Mouse (Mus musculus) liver, embryonic 14.5 days (tissue): ENCODE measurements around the gene Maml2. TPM values are rescaled to one million over a fixed set of nuclear protein-coding genes. Genes with fewer than 3 reads are reported as not detected.

ENCODE experiments used
- ATAC-seq: fragments of 200-750 bp; cut with Nextera tagmentation; 2 replicates; pipeline ENCODE4 v1.8.0; 2017; ENCODE audit warnings: moderate number of reproducible peaks, mild to moderate bottlenecking, moderate library complexity; ENCODE audit not compliant: insufficient read depth
- DNase-seq, 3 experiments: peaks; one replicate each; pipeline ENCODE4 v3.0.0-alpha.2; 2012 to 2013; ENCODE audit warnings: low read depth in 3 of 3, low spot score in 3 of 3
- H3K27ac ChIP-seq: fragments of 300-500 bp; sonication (generic); 2 replicates; pipeline ENCODE4 v1.5.1; 2014; ENCODE audit warnings: moderate library complexity, mild to moderate bottlenecking, control low read depth, inconsistent platforms
- H3K27me3 ChIP-seq: fragments of 300-500 bp; sonication (generic); 2 replicates; pipeline ENCODE4 v1.6.1; 2014; ENCODE audit warnings: mild to moderate bottlenecking, low read length, moderate library complexity; ENCODE audit not compliant: control insufficient read depth, insufficient read depth
- H3K36me3 ChIP-seq: fragments of 300-500 bp; sonication (generic); replicated peaks from 2 replicates; pipeline ENCODE4 v1.6.1; 2014; ENCODE audit warnings: low read depth; ENCODE audit not compliant: control insufficient read depth, insufficient read depth
- H3K4me1 ChIP-seq, 2 experiments: fragments of 200-500 bp in 1 of 2; fragments of 300-500 bp in 1 of 2; sonication (generic) in 1 of 2; replicated peaks; 2 replicates each; pipeline ENCODE4 v1.6.1; 2012 to 2014; ENCODE audit warnings: antibody characterized with exemption in 1 of 2, inconsistent platforms in 1 of 2, low read length in 1 of 2; ENCODE audit not compliant: control insufficient read depth in 2 of 2, insufficient read depth in 2 of 2
- H3K4me2 ChIP-seq: fragments of 300-500 bp; sonication (generic); 2 replicates; pipeline ENCODE4 v1.6.1; 2014; ENCODE audit warnings: low read depth, mild to moderate bottlenecking, control low read depth, moderate library complexity
- H3K4me3 ChIP-seq, 2 experiments: fragments of 200-500 bp in 1 of 2; fragments of 300-500 bp in 1 of 2; sonication (generic) in 1 of 2; 2 replicates each; pipeline ENCODE4 v1.5.1; 2012 to 2014; ENCODE audit warnings: low read depth in 2 of 2, low read length in 2 of 2, mild to moderate bottlenecking in 2 of 2, control low read depth in 1 of 2, inconsistent platforms in 1 of 2, moderate library complexity in 1 of 2; ENCODE audit not compliant: insufficient read depth in 1 of 2
- H3K9ac ChIP-seq: fragments of 300-500 bp; sonication (generic); replicated peaks from 2 replicates; pipeline ENCODE4 v1.6.1; 2014; ENCODE audit warnings: mild to moderate bottlenecking, control low read depth, moderate library complexity
- H3K9me3 ChIP-seq: fragments of 300-500 bp; sonication (generic); 2 replicates; pipeline ENCODE4 v1.6.1; 2016; ENCODE audit warnings: low read length, mixed read lengths; ENCODE audit not compliant: control insufficient read depth
- CTCF ChIP-seq: IDR thresholded peaks from 2 replicates; pipeline ENCODE4 v1.5.1; 2016; ENCODE audit warnings: antibody characterized with exemption, low read depth, control low read depth
- EP300 ChIP-seq: IDR thresholded peaks from 2 replicates; pipeline ENCODE4 v1.6.1; 2016; ENCODE audit warnings: antibody characterized with exemption, low read depth
- WGBS: fragments of 180-500 bp; shearing (Covaris S2); extraction: QIAGEN DNeasy Blood & Tissue Kit; methylation state at CpG from one replicate; pipeline ENCODE4 v1.1.7; 2014; ENCODE audit not compliant: insufficient replicate concordance; 5-methylcytosine and 5-hydroxymethylcytosine counted together
- polyA plus RNA-seq, 2 experiments: library from polyadenylated mRNA; depleted of rRNA in 1 of 2; stranded (reverse) in 1 of 2; unstranded in 1 of 2; fragments of >200 nt; fragmentation: Nextera tagmentation in 1 of 2; extraction: Ambion mirVana in 1 of 2; gene quantifications; 2 replicates each; pipeline versions ENCODE4 v1.2.1 to v1.2.3; 2012 to 2014

The Maml2 gene
- polyA plus RNA-seq, 2 experiments: 0.65 to 0.66 TPM

DNA sequence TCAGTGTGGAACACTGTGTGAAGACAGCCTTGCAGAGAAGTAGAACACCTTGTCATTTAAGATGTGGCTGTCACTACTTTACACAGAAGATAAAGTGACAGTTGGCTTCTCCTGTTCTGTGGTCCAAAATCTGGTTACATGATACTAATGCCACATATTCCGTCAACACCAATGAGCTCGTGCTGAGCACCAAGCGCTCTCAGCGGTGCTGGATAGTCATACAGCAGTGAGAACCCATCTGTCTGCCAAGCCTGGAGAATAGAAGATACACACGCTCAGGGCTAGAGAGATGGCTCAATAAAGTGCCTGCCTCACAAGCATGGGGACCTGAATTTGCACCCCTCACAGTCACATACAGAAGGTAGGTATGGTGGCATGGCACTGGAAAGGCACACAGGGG is 177.2 kb downstream of the Maml2 start:
- Histone ChIP-seq H3K9me3 (no peaks in the 10 kb centered on the region), H3K27me3 (no peaks in the 10 kb centered on the region), H3K4me2 (no peak overlapping the region), H3K4me1 (peaks cover 0 to 3% of the 10 kb centered on the region in 2 experiments; a peak in 2 of 4 replicates), H3K36me3 (no peaks in the 10 kb centered on the region), H3K9ac (no peak overlapping the region), H3K27ac (no peak overlapping the region), H3K4me3 (no peak overlapping the region)
- 66% methylated on average over 5 of the region's 5 CpGs for WGBS
- ATAC-seq: no peak
- TF ChIP-seq CTCF (no peak), EP300 (no peak)
- no peak for DNase-seq

DNA sequence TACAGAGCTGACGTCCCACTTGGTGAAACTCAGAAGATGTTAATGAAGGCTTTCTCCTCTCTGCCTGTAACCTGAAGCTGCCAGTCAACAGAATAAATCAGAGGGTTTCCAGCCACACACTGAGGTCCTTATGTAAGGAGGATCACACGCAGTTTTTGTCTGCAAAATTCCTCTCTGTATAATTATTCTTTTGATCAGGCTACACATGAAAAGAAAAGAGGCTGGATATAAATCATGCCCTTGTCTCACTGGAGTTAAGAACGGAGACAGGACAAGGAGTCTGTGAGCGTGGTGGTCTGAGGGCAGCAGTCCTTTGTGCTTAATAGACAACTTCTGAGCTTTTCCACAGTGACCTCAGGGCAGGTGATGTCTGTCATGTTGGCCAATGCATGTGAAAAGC is 181.5 kb downstream of the Maml2 start:
- Histone ChIP-seq H3K9me3 (no peaks in the 10 kb centered on the region), H3K4me1 (peaks cover 0 to 1% of the 10 kb centered on the region in 2 experiments; a peak in 2 of 4 replicates), H3K4me3 (no peak overlapping the region), H3K9ac (no peak overlapping the region), H3K36me3 (no peaks in the 10 kb centered on the region), H3K27me3 (no peaks in the 10 kb centered on the region), H3K4me2 (no peak overlapping the region), H3K27ac (no peak overlapping the region)
- TF ChIP-seq CTCF: no peak
- no peak for TF ChIP-seq EP300
- DNase-seq (no peak), ATAC-seq (no peak)
- WGBS: 49% methylated on average over 4 of the region's 4 CpGs

DNA sequence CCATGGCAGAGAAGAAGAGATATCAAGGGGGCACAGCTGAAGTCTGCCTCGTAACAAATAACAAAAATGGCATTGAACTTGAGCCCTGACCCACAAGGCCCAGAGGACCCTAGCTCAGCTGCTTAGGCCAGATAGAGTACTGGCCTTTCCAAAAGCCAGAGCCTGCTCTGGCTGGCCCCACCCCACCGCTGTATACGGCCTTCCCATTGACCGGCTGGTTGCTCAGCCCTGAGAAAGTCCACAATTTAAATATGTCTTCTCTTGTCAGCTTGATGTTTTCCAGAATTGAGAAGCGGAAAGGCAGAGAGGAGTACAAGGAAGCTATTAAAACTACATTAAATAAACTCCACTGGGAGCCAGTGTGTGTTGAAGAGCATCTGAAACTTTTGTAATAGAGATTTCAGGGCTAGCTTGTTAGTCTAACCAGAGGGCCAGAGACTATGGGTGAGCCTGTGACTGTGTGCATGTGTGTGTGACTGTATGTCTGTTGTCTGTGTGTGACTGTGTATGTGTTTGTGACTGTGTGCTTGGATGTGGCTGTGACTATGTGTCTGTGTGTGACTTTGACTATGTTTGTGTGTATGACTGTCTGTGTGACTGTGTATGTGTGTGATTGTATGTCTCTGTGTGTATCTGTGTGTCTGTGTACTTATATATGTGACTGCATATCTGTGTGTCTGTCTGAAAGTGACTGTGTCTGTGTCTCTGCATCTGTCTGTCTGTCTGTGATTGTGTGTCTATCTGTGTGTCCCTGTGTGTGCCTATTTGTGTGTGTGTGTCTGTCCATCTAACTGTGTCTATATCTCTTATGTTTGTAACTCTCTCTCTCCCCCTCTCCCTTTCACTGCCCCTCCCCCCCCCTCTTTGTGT is 185.7 kb downstream of the Maml2 start:
- ATAC-seq: no peak
- no peak overlapping the region for H3K4me3 ChIP-seq
- TF ChIP-seq EP300 (no peak), CTCF (no peak)
- H3K4me1 ChIP-seq: peaks cover 0 to 3% of the 10 kb centered on the region in 2 experiments; a peak in 2 of 4 replicates
- H3K36me3 ChIP-seq: no peaks in the 10 kb centered on the region
- H3K27ac ChIP-seq: no peak overlapping the region
- H3K4me2 ChIP-seq: no peak overlapping the region
- no peak overlapping the region for H3K9ac ChIP-seq
- WGBS: 62% methylated on average over 5 of the region's 5 CpGs
- H3K27me3 ChIP-seq: no peaks in the 10 kb centered on the region
- no peak for DNase-seq
- H3K9me3 ChIP-seq: no peaks in the 10 kb centered on the region

DNA sequence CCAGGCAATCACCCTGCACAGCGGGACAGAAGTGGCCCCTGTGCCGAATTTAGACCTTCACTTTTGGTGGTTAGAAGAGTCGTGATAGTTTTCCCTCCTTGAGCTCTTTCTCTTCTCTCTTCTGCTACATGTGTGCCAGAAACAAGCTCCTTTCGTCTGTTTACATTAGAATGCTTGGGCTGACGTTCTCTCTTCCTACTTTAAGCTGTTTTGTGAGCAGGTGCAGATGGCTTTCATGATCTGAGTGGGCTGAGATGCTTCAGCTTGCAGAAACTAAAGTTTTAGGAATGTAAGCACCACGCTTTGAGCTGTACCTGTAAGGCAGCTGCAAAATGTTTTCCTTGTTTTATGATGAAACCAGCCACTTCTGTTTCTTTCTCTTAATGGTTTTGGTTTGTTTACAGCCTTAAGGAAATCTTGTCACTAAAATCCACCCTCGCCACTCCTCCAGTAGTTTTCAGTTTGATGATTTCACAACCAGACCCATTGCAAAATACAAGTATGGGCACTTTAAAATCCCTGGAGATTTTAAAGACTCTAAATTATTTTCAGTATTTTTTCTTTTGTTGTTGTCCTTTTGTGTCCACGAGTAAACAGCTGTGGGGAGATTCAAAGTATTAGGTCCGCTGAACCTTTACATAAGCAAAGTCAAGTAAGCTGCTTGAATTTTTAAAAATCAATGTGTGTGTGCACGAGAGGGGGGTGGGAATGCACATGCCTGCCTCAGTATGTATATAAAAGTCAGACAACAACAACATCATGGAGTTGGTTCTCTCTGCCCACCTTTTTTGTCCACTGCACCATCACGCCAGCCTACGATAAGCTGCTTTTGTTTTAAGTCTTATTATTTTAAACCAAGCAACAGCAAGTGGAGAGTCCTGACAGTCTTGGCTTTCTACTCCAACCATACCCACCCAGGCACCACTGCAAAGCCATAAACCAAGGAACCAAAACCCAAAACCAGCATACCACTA is 186.8 kb downstream of the Maml2 start:
- no peak overlapping the region for H3K4me2 ChIP-seq
- ATAC-seq (no peak), DNase-seq (no peak)
- H3K9ac ChIP-seq: no peak overlapping the region
- H3K27ac ChIP-seq: no peak overlapping the region
- TF ChIP-seq CTCF (no peak), EP300 (no peak)
- no peaks in the 10 kb centered on the region for H3K27me3 ChIP-seq
- no peaks in the 10 kb centered on the region for H3K36me3 ChIP-seq
- 44% methylated on average over 12 of the region's 12 CpGs for WGBS
- no peak overlapping the region for H3K4me3 ChIP-seq
- peaks cover 0 to 3% of the 10 kb centered on the region in 2 experiments; a peak in 2 of 4 replicates for H3K4me1 ChIP-seq
- H3K9me3 ChIP-seq: no peaks in the 10 kb centered on the region

DNA sequence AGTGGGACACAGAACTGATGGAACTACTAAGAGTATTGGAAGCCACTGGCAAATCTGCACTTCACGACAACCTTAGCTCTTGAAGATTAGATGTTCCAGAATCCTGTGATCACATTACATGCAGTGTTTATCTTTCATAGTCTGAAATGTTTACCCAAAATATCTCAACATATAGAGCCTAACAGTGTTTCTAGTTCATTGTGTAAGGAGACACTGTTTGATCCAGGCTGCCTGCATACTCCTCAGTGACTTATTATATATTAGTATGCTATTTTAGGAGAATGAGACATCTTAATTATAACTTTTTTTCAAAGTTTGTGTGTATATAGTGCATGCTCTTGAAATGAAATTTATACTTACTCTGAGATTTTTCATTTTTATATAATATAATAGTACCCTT is 188.2 kb downstream of the Maml2 start:
- ATAC-seq (no peak), DNase-seq (no peak)
- no peak overlapping the region for H3K4me2 ChIP-seq
- TF ChIP-seq CTCF (no peak), EP300 (no peak)
- H3K27ac ChIP-seq: no peak overlapping the region
- 58% methylated on average over 1 of the region's 1 CpGs for WGBS
- H3K36me3 ChIP-seq: no peaks in the 10 kb centered on the region
- no peak overlapping the region for H3K9ac ChIP-seq
- H3K4me1 ChIP-seq: peaks cover 0 to 3% of the 10 kb centered on the region in 2 experiments; a peak in 2 of 4 replicates
- H3K9me3 ChIP-seq: no peaks in the 10 kb centered on the region
- no peak overlapping the region for H3K4me3 ChIP-seq
- no peaks in the 10 kb centered on the region for H3K27me3 ChIP-seq
